Mouse (Mus musculus): Measurements from ENCODE around the gene Mcam. TPM values are rescaled to one million over a fixed set of nuclear protein-coding genes. Genes with fewer than 3 reads are reported as not detected.
A peak's percentile ranks its signal among the peaks of the same experiment; 100 is the strongest.

The Mcam gene
- polyA plus RNA-seq, 1 experiment = 12.7 TPM

GRCm38 (mm10) chr9:44126746-44127145 lies 7.5 kb upstream of the Mcam start:
- Histone ChIP-seq H3K4me1 (ENCODE audit: control insufficient read depth, insufficient read depth, insufficient read length) (peaks cover 13% of the 10 kb centered on the region; the same call in 1 of the 2 replicates), H3K36me3 (ENCODE audit: control insufficient read depth, insufficient read depth, low read length) (no peaks in the 10 kb centered on the region), H3K27me3 (ENCODE audit: control insufficient read depth, insufficient read depth, low read length) (no peaks in the 10 kb centered on the region), H3K4me3 (ENCODE audit: extremely low read depth, insufficient read depth, insufficient read length) (no peak overlapping the region), H3K27ac (ENCODE audit: insufficient read depth, low read length) (no peak overlapping the region)
- 71% methylated on average over 3 of the region's 3 CpGs for WGBS
- DNase-seq (ENCODE audit: low read depth in 1 of 2, low spot score in 2 of 2) = no peak
- no peak for TF ChIP-seq CTCF (IDR thresholded peaks at IDR 0.05; ENCODE audit: extremely low read depth, insufficient read depth, insufficient read length, insufficient replicate concordance)
- no peak for TF ChIP-seq POLR2A (IDR thresholded peaks at IDR 0.05; ENCODE audit: low read depth, low read length)

DNA sequence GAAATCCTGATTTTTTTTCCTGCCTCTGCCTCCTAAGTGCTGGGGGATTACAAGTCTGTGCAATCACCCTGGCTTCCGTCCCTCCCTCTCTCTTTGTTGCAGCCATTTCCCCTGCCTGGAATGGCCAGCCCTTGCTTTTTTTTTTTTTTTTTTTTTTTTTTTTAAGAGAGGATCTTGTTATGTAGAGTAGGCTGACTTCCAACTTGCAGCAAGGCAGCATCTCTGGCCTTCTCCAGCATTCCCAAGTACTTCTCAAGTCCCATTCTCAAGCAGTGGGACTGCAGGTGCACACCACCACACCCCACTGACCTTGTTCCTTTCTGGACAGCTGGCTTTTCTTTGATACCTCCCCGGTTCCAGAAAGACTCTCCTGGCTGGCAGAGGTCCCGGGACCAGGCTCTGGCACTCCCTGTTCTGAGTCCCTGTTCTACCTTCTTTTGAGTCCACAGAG lies 6.9 kb upstream of the Mcam start:
- WGBS = 78% methylated on average over 3 of the region's 3 CpGs
- H3K36me3 ChIP-seq (ENCODE audit: control insufficient read depth, insufficient read depth, low read length) = no peaks in the 10 kb centered on the region
- no peak for TF ChIP-seq POLR2A (IDR thresholded peaks at IDR 0.05; ENCODE audit: low read depth, low read length)
- TF ChIP-seq CTCF (IDR thresholded peaks at IDR 0.05; ENCODE audit: extremely low read depth, insufficient read depth, insufficient read length, insufficient replicate concordance) = no peak
- peaks cover 13% of the 10 kb centered on the region; the same call in 1 of the 2 replicates for H3K4me1 ChIP-seq (ENCODE audit: control insufficient read depth, insufficient read depth, insufficient read length)
- no peak overlapping the region for H3K27ac ChIP-seq (ENCODE audit: insufficient read depth, low read length)
- no peak for DNase-seq (ENCODE audit: low read depth in 1 of 2, low spot score in 2 of 2)
- no peak overlapping the region for H3K4me3 ChIP-seq (ENCODE audit: extremely low read depth, insufficient read depth, insufficient read length)
- no peaks in the 10 kb centered on the region for H3K27me3 ChIP-seq (ENCODE audit: control insufficient read depth, insufficient read depth, low read length)

DNA sequence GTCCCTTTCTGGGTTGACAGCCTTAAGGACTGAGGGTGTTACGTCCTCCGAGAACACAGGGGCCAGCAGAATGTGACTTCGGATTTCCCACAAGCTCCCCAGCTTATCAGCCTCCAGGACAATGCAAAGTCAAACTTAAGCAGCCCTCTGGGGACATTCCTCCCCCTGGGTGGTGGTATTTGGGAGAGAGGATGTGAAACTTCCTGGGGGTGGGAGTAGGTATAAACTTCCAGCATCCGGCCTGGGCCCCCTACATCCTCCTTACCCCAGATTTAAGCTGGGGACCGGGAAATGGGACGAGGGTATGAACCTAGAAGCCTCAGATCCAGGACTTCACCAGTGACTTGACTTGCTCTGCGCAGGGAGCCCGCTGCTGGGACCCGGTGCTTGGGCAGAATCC lies 4.6 kb upstream of the Mcam start:
- WGBS = 13% methylated on average over 9 of the region's 9 CpGs
- Histone ChIP-seq H3K36me3 (ENCODE audit: control insufficient read depth, insufficient read depth, low read length) (no peaks in the 10 kb centered on the region), H3K27me3 (ENCODE audit: control insufficient read depth, insufficient read depth, low read length) (peaks cover 6% of the 10 kb centered on the region), H3K4me1 (ENCODE audit: control insufficient read depth, insufficient read depth, insufficient read length) (peaks cover 13% of the 10 kb centered on the region; the same call in 1 of the 2 replicates), H3K4me3 (ENCODE audit: extremely low read depth, insufficient read depth, insufficient read length) (peak overlapping the region; percentile 52), H3K27ac (ENCODE audit: insufficient read depth, low read length) (peak overlapping the region; percentile 50)
- no peak for DNase-seq (ENCODE audit: low read depth in 1 of 2, low spot score in 2 of 2)
- TF ChIP-seq CTCF (IDR thresholded peaks at IDR 0.05; ENCODE audit: extremely low read depth, insufficient read depth, insufficient read length, insufficient replicate concordance) (no peak), POLR2A (IDR thresholded peaks at IDR 0.05; ENCODE audit: low read depth, low read length) (no peak)

GRCm38 (mm10) chr9:44130034-44130433 lies 4.2 kb upstream of the Mcam start:
- Histone ChIP-seq H3K4me1 (ENCODE audit: control insufficient read depth, insufficient read depth, insufficient read length) (peaks cover 16% of the 10 kb centered on the region), H3K27me3 (ENCODE audit: control insufficient read depth, insufficient read depth, low read length) (peaks cover 8% of the 10 kb centered on the region), H3K4me3 (ENCODE audit: extremely low read depth, insufficient read depth, insufficient read length) (peak overlapping the region; percentile 52), H3K27ac (ENCODE audit: insufficient read depth, low read length) (peak overlapping the region; percentile 68), H3K36me3 (ENCODE audit: control insufficient read depth, insufficient read depth, low read length) (no peaks in the 10 kb centered on the region)
- no peak for TF ChIP-seq CTCF (IDR thresholded peaks at IDR 0.05; ENCODE audit: extremely low read depth, insufficient read depth, insufficient read length, insufficient replicate concordance)
- TF ChIP-seq POLR2A (IDR thresholded peaks at IDR 0.05; ENCODE audit: low read depth, low read length) = 0 out of 2 replicates have a peak, but pooled peaks have one; percentile 5
- DNase-seq (ENCODE audit: low read depth in 1 of 2, low spot score in 2 of 2) = peak; percentile 43 to 78
- WGBS = under 1% methylated on average over 27 of the region's 27 CpGs

DNA sequence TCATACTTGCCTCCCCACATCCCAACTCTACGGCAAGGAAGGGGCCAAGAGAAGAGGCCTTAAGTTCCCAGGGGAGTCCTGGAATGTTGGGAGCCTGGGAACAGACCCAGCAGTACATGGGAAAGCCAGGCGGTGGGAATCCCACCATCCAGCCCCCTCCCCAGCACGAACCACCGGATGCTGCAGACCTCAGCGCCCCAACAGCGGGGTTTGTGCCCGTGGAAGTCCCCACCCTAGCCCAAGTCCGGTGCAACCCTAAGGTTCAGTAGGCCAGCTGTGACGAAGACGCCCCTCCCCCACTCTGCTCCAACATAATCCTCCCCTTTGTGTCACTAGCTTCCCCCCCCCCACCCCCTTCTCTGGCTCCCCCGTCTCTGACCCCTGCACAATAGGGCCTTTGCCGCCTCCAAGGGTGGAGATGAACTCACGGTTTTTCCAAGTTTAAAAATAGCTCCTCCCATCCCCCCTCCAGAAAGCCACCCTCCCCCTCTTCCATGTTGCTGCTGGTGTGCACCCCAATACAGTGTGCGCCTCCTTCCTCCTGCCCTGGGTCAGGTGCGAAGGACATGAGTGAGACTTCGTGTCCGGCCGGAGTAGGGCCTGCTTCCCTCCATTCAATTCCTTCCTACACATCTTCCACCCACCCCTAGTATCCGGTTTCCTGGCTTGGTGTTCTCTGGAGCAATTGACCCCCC lies 3.5 kb upstream of the Mcam start:
- Histone ChIP-seq H3K36me3 (ENCODE audit: control insufficient read depth, insufficient read depth, low read length) (no peaks in the 10 kb centered on the region), H3K4me1 (ENCODE audit: control insufficient read depth, insufficient read depth, insufficient read length) (peaks cover 17% of the 10 kb centered on the region), H3K4me3 (ENCODE audit: extremely low read depth, insufficient read depth, insufficient read length) (peak overlapping the region; percentile 52; the same call in 1 of the 2 replicates), H3K27ac (ENCODE audit: insufficient read depth, low read length) (peak overlapping the region; percentile 68), H3K27me3 (ENCODE audit: control insufficient read depth, insufficient read depth, low read length) (peaks cover 9% of the 10 kb centered on the region)
- TF ChIP-seq POLR2A (IDR thresholded peaks at IDR 0.05; ENCODE audit: low read depth, low read length) (no peak), CTCF (IDR thresholded peaks at IDR 0.05; ENCODE audit: extremely low read depth, insufficient read depth, insufficient read length, insufficient replicate concordance) (no peak)
- WGBS = 33% methylated on average over 19 of the region's 19 CpGs
- no peak for DNase-seq (ENCODE audit: low read depth in 1 of 2, low spot score in 2 of 2)

GRCm38 (mm10) chr9:44131276-44131590 lies 3.0 kb upstream of the Mcam start:
- TF ChIP-seq CTCF (IDR thresholded peaks at IDR 0.05; ENCODE audit: extremely low read depth, insufficient read depth, insufficient read length, insufficient replicate concordance) = no peak
- TF ChIP-seq POLR2A (IDR thresholded peaks at IDR 0.05; ENCODE audit: low read depth, low read length) = no peak
- WGBS = 44% methylated on average over 7 of the region's 7 CpGs
- Histone ChIP-seq H3K27me3 (ENCODE audit: control insufficient read depth, insufficient read depth, low read length) (peaks cover 9% of the 10 kb centered on the region), H3K4me3 (ENCODE audit: extremely low read depth, insufficient read depth, insufficient read length) (no peak overlapping the region), H3K4me1 (ENCODE audit: control insufficient read depth, insufficient read depth, insufficient read length) (peaks cover 17% of the 10 kb centered on the region), H3K36me3 (ENCODE audit: control insufficient read depth, insufficient read depth, low read length) (no peaks in the 10 kb centered on the region), H3K27ac (ENCODE audit: insufficient read depth, low read length) (no peak overlapping the region; the same call in 1 of the 2 replicates)
- DNase-seq (ENCODE audit: low read depth in 1 of 2, low spot score in 2 of 2) = no peak

DNA sequence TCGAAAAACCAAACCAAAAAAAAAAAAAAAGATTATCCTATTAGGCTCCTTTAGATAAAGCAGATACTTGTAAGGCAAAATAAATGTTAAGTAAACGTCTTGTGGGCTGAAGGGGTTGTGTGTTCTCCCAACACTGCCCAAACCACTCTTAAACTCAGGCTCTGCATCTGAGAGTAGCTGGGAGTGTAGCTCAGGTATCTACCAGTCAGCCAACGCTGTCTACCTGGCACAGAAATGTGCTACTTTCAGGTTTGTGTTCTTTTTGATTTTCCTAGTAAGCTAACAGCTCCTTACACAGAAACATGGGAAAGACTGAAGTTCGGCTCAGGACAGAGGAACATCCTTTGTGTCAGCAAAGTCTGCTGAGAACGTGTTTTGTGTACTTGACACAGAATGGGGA lies 2.1 kb upstream of the Mcam start:
- H3K27me3 ChIP-seq (ENCODE audit: control insufficient read depth, insufficient read depth, low read length) = peaks cover 9% of the 10 kb centered on the region
- TF ChIP-seq POLR2A (IDR thresholded peaks at IDR 0.05; ENCODE audit: low read depth, low read length) = no peak
- no peak for TF ChIP-seq CTCF (IDR thresholded peaks at IDR 0.05; ENCODE audit: extremely low read depth, insufficient read depth, insufficient read length, insufficient replicate concordance)
- H3K27ac ChIP-seq (ENCODE audit: insufficient read depth, low read length) = no peak overlapping the region
- no peak for DNase-seq (ENCODE audit: low read depth in 1 of 2, low spot score in 2 of 2)
- no peaks in the 10 kb centered on the region for H3K36me3 ChIP-seq (ENCODE audit: control insufficient read depth, insufficient read depth, low read length)
- WGBS = 77% methylated on average over 5 of the region's 5 CpGs
- H3K4me1 ChIP-seq (ENCODE audit: control insufficient read depth, insufficient read depth, insufficient read length) = peaks cover 17% of the 10 kb centered on the region
- H3K4me3 ChIP-seq (ENCODE audit: extremely low read depth, insufficient read depth, insufficient read length) = no peak overlapping the region

All from spleen, adult 2 months (tissue).